Comparison of ENCODE assay signal across 22 mouse cellular contexts in genomic region chr1:167969985-167970384, GRCm38 (mm10).
DNase-seq lines count a peak whose midpoint lies in the region; ATAC-seq and TF ChIP-seq lines count a peak whose summit lies in the region.
"Had no signal": no experiment of that assay in that cellular context is flagged by ENCODE, and none has a peak within 500 bp of the region (broad histone marks: within the 10 kb centered on the region; RNA-seq: fewer than 3 reads in every experiment).

No protein-coding gene starts in this region.

- no peak for TF ChIP-seq CTCF in lung, embryonic 14.5 days (IDR thresholded peaks at IDR 0.05; ENCODE audit: low read depth)

- no peak overlapping the region for H3K9ac ChIP-seq in lung, embryonic 14.5 days
- H3K9ac ChIP-seq in midbrain, embryonic 14.5 days (replicated peaks; ENCODE audit: low read length) = no peak overlapping the region
- H3K9ac ChIP-seq: forebrain, postnatal 0 days; heart, embryonic 13.5 days; hindbrain, embryonic 15.5 days; limb, embryonic 15.5 days; liver, embryonic 14.5 days had no signal

- no peaks in the 10 kb centered on the region for H3K9me3 ChIP-seq in lung, embryonic 14.5 days (ENCODE audit: low read depth, low read length)
- H3K9me3 ChIP-seq in midbrain, embryonic 14.5 days (ENCODE audit: control insufficient read depth, low read length) = no peaks in the 10 kb centered on the region
- H3K9me3 ChIP-seq in midbrain, embryonic 10.5 days (replicated peaks) = no peaks in the 10 kb centered on the region
- H3K9me3 ChIP-seq: embryonic facial prominence, embryonic 10.5 days; heart, embryonic 13.5 days; hindbrain, embryonic 15.5 days; limb, embryonic 15.5 days had no signal

- H3K36me3 ChIP-seq in lung, embryonic 14.5 days (ENCODE audit: insufficient read depth) = no peaks in the 10 kb centered on the region
- H3K36me3 ChIP-seq in midbrain, embryonic 14.5 days (ENCODE audit: control insufficient read depth, insufficient read depth, low read length) = no peaks in the 10 kb centered on the region
- no peaks in the 10 kb centered on the region for H3K36me3 ChIP-seq in midbrain, embryonic 10.5 days
- H3K36me3 ChIP-seq: embryonic facial prominence, embryonic 10.5 days; heart, embryonic 13.5 days; hindbrain, embryonic 15.5 days; limb, embryonic 15.5 days had no signal

- H3K4me3 ChIP-seq in lung, embryonic 14.5 days (ENCODE audit: low read depth, low read length) = no peak overlapping the region
- H3K4me3 ChIP-seq in midbrain, embryonic 14.5 days (replicated peaks; ENCODE audit: low read depth, low read length) = no peak overlapping the region
- H3K4me3 ChIP-seq in midbrain, embryonic 10.5 days = no peak overlapping the region
- H3K4me3 ChIP-seq: embryonic facial prominence, embryonic 10.5 days; heart, embryonic 13.5 days; hindbrain, embryonic 15.5 days; limb, embryonic 15.5 days had no signal

- H3K4me2 ChIP-seq in lung, embryonic 14.5 days = no peak overlapping the region
- H3K4me2 ChIP-seq in midbrain, embryonic 14.5 days (ENCODE audit: low read length) = no peak overlapping the region
- H3K4me2 ChIP-seq: heart, embryonic 13.5 days; hindbrain, embryonic 15.5 days; limb, embryonic 15.5 days had no signal

- 67% methylated on average over 5 of the region's 5 CpGs for WGBS in lung, embryonic 14.5 days
- WGBS in midbrain, embryonic 14.5 days = 25% methylated on average over 5 of the region's 5 CpGs
- 55% methylated on average over 5 of the region's 5 CpGs for WGBS in midbrain, embryonic 10.5 days

- H3K27me3 ChIP-seq in lung, embryonic 14.5 days (ENCODE audit: insufficient read depth, low read length) = no peaks in the 10 kb centered on the region
- no peaks in the 10 kb centered on the region for H3K27me3 ChIP-seq in midbrain, embryonic 14.5 days (ENCODE audit: control insufficient read depth, insufficient read depth, low read length)
- no peaks in the 10 kb centered on the region for H3K27me3 ChIP-seq in midbrain, embryonic 10.5 days (ENCODE audit: low read depth, poor library complexity, severe bottlenecking)
- H3K27me3 ChIP-seq: CH12.LX; hindbrain, embryonic 15.5 days; limb, embryonic 15.5 days had no signal

- DNase-seq in cerebellum, postnatal 36 days = peak; percentile 3 to 9
- no peak for DNase-seq in cerebellum, postnatal 4 days (ENCODE audit: low spot score in 2 of 2)
- no peak for DNase-seq in lung, embryonic 14.5 days
- DNase-seq in lung, postnatal 36 days = no peak
- DNase-seq in midbrain, embryonic 14.5 days = peak; percentile 25
- no peak for DNase-seq in midbrain, embryonic 10.5 days (ENCODE audit: low spot score)
- no peak for DNase-seq in thymus, postnatal 4 days
- DNase-seq: adrenal gland, adult 8-10 months; B cell, adult 2 months; forebrain, postnatal 0 days; gastrocnemius, postnatal 14 days; kidney, adult 9 months; kidney, postnatal 14 days; left cerebral cortex, postnatal 4 days had no signal

- H3K27ac ChIP-seq in lung, embryonic 14.5 days (ENCODE audit: low read depth) = 0 out of 2 replicates have a peak overlapping the region, but pooled peaks have one; percentile 36
- no peak overlapping the region for H3K27ac ChIP-seq in midbrain, embryonic 14.5 days (replicated peaks; ENCODE audit: low read depth, low read length)
- H3K27ac ChIP-seq in midbrain, embryonic 10.5 days (replicated peaks) = no peak overlapping the region
- H3K27ac ChIP-seq: embryonic facial prominence, embryonic 10.5 days; heart, embryonic 13.5 days; hindbrain, embryonic 15.5 days; limb, embryonic 15.5 days; liver, embryonic 14.5 days had no signal

- ATAC-seq in lung, embryonic 14.5 days (ENCODE audit: insufficient read depth) = no peak
- ATAC-seq in midbrain, embryonic 14.5 days (ENCODE audit: low FRiP score, low TSS enrichment) = no peak
- ATAC-seq: activated CD4-positive, CD25-positive, alpha-beta regulatory T cell, adult 4 months; forebrain, postnatal 0 days; intestine, embryonic 16.5 days had no signal

- H3K4me1 ChIP-seq in lung, embryonic 14.5 days (ENCODE audit: insufficient read depth) = 0 out of 2 replicates have a peak, but pooled peaks cover 4% of the 10 kb centered on the region
- no peaks in the 10 kb centered on the region for H3K4me1 ChIP-seq in midbrain, embryonic 14.5 days (ENCODE audit: control insufficient read depth, insufficient read depth, low read length)
- peaks cover 12% of the 10 kb centered on the region for H3K4me1 ChIP-seq in midbrain, embryonic 10.5 days
- H3K4me1 ChIP-seq: embryonic facial prominence, embryonic 10.5 days; heart, embryonic 13.5 days; hindbrain, embryonic 15.5 days; limb, embryonic 15.5 days had no signal

Comparison
In these comparisons a context has a peak if more than half of its experiments do, and no peak if none do; other contexts are left out.
1. DNase-seq: peak in cerebellum, postnatal 36 days (2 of 2) and midbrain, embryonic 14.5 days (single experiment); none in cerebellum, postnatal 4 days (0 of 2), lung, embryonic 14.5 days (single experiment), lung, postnatal 36 days (single experiment), midbrain, embryonic 10.5 days (single experiment) and thymus, postnatal 4 days (single experiment).